Mouse (Mus musculus) layer of hippocampus, adult 9-11 months (tissue): Measurements from ENCODE around the gene Fam160b1.

Experiments used
- DNase-seq: peaks from one replicate; pipeline ENCODE4 v3.0.0; 2022

Fam160b1 gene

GRCm38 (mm10) chr19:57344678-57345077 is 15.8 kb upstream of the Fam160b1 start:
- DNase-seq, result no peak

- no peak for DNase-seq
Measured at GRCm38 (mm10) chr19:57349096-57349495, 11.4 kb upstream of the Fam160b1 start.

- peak; percentile 47 for DNase-seq
Measured at GRCm38 (mm10) chr19:57352337-57352935, 8.0 kb upstream of the Fam160b1 start.

GRCm38 (mm10) chr19:57353228-57353627 is 7.3 kb upstream of the Fam160b1 start:
- DNase-seq, result no peak

GRCm38 (mm10) chr19:57354050-57354449 is 6.4 kb upstream of the Fam160b1 start:
- no peak for DNase-seq

- no peak for DNase-seq
Measured at GRCm38 (mm10) chr19:57354715-57355114, 5.8 kb upstream of the Fam160b1 start.

GRCm38 (mm10) chr19:57355451-57356251 is 4.8 kb upstream of the Fam160b1 start:
- DNase-seq, result no peak

GRCm38 (mm10) chr19:57356273-57356672 is 4.2 kb upstream of the Fam160b1 start:
- no peak for DNase-seq

- no peak for DNase-seq
Measured at GRCm38 (mm10) chr19:57357244-57357643, 3.2 kb upstream of the Fam160b1 start.

GRCm38 (mm10) chr19:57357811-57358210 is 2.7 kb upstream of the Fam160b1 start:
- DNase-seq, result no peak

- peak; percentile 66 for DNase-seq
Measured at GRCm38 (mm10) chr19:57358322-57358721, 2.2 kb upstream of the Fam160b1 start.

- DNase-seq, result no peak
Measured at GRCm38 (mm10) chr19:57358836-57359598, 1.5 kb upstream of the Fam160b1 start.

GRCm38 (mm10) chr19:57359701-57360326 is 666 bp upstream of the Fam160b1 start:
- no peak for DNase-seq

- peak; percentile 41 for DNase-seq
Measured at GRCm38 (mm10) chr19:57361131-57361938, 855 bp downstream of the Fam160b1 start.

- DNase-seq, result no peak
Measured at GRCm38 (mm10) chr19:57361939-57362307, 1.4 kb downstream of the Fam160b1 start.

- no peak for DNase-seq
Measured at GRCm38 (mm10) chr19:57362586-57362985, 2.1 kb downstream of the Fam160b1 start.

- DNase-seq, result no peak
Measured at GRCm38 (mm10) chr19:57363076-57363475, 2.6 kb downstream of the Fam160b1 start.

- no peak for DNase-seq
Measured at GRCm38 (mm10) chr19:57363538-57363937, 3.1 kb downstream of the Fam160b1 start.

GRCm38 (mm10) chr19:57364942-57365673 is 4.6 kb downstream of the Fam160b1 start:
- no peak for DNase-seq

GRCm38 (mm10) chr19:57366007-57366406 is 5.5 kb downstream of the Fam160b1 start:
- DNase-seq, result no peak

GRCm38 (mm10) chr19:57366626-57367025 is 6.1 kb downstream of the Fam160b1 start:
- DNase-seq, result no peak

- DNase-seq, result no peak
Measured at GRCm38 (mm10) chr19:57367201-57367600, 6.7 kb downstream of the Fam160b1 start.
